Mouse (Mus musculus): ENCODE measurements around the gene Arhgap29.

Arhgap29 gene

DNA sequence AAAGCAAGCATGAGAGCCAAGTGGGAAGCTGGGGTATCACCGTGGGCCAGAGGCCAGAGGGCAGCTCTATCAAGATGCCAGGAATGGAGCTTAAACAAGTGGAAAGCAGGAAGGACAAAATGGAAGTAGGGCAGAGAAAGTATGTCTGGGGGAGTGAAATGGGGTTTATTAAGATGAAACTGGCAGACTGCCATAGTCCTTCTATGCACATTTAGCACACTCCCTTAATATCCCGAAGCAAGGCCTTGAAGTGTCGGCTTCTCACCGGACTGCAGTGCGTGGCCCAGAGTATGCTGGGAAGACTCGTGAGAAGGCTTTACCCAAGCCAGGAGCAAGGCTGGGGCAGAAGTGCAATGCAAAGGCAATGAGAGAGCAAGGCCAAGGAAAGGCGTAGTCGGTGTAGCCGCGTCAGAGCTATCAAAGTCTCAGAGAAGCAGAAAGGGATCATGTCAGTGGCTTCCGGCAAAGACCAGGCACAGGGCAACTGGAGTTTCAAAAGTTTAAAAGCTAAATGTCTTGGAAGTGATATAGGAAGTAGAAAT, 11.1 kb upstream of the Arhgap29 start:
- DNase-seq (ENCODE audit: low read depth, low spot score), result no peak

- DNase-seq (ENCODE audit: low read depth, low spot score), result no peak
Measured at GRCm38 (mm10) chr3:121945957-121946356, 6.4 kb upstream of the Arhgap29 start.

- DNase-seq (ENCODE audit: low read depth, low spot score), result no peak
Measured at GRCm38 (mm10) chr3:121946765-121947164, 5.6 kb upstream of the Arhgap29 start.

- no peak for DNase-seq (ENCODE audit: low read depth, low spot score)
Measured at GRCm38 (mm10) chr3:121950139-121950538, 2.2 kb upstream of the Arhgap29 start.

DNA sequence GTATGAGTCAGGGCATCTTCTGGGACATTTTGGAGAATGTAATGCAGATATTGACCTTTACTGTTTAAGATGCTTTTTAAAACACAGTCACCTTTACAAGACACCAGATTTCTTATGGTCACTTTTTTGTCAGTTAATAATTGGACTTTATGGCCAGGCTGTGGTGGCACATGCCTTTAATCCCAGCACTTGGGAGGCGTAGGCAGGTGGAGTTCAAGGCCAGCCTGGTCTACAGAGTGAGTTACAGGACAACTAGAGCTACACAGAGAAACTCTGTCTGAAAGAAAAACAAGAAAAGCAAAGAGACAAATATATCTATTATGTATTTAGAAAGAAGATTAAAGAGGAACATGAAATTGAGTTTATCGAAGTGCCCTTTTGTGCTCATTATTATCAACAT, 1.2 kb upstream of the Arhgap29 start:
- no peak for DNase-seq (ENCODE audit: low read depth, low spot score)

- DNase-seq (ENCODE audit: low read depth, low spot score), result no peak
Measured at GRCm38 (mm10) chr3:121953049-121953432, 700 bp downstream of the Arhgap29 start.

DNA sequence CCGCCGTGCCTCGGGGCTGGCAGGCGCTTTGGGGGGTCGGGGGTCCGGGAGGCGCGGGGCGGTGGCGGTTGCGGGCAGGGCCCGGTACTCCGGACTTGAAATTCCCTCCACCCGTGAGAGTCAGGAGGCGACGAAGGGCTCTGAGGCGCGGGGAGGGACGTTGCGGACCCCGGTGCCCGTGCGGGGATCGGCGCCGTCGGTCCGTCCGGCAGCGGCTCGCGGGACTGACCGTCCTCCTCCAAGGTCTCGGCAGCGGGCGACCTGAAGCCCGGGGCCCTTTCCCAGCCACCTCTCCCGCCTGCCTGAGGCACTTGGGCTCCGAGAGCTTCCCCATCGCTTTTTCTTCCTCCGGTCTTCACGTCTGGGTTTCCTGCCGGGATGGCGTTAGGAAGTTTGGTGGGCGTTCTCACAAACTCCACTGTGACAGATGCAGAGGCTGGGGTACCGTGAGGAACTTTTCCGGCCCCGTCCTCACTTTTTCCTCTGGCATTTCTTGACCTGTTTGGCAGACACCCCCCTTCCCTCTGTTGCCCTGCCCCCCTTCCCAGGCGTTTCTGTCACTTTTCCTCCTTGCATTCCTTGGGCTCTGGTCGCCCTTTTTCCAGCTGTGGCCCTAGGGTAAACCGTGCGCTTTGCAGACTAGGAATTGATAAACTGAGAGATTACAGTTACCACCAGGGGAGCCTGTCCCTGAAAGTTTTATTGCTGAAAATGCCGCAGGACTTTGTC, 1.3 kb downstream of the Arhgap29 start:
- DNase-seq (ENCODE audit: low read depth, low spot score), result no peak

- no peak for DNase-seq (ENCODE audit: low read depth, low spot score)
Measured at GRCm38 (mm10) chr3:121954421-121954820, 2.1 kb downstream of the Arhgap29 start.

DNA sequence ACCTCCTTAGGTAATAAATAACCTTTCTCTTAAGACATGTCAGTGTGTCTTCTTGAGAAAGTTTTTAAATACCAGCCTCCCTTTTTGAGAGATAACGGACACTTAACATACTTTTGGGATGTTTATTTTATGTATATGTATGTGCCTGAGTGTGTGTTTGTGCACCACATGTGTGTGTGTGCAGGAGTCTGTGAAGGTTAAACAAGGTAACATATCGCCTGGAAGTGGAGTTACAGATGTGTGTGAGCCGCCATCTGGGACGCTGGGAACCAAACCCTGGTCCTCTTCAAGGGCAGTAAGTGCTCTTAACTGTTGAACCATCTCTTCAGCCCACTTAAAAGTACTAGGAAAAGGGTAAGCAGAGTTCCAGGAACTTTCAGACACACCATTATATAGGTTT, 3.2 kb downstream of the Arhgap29 start:
- no peak for DNase-seq (ENCODE audit: low read depth, low spot score)

GRCm38 (mm10) chr3:121956789-121957188, 4.4 kb downstream of the Arhgap29 start:
- DNase-seq (ENCODE audit: low read depth, low spot score), result no peak

DNA sequence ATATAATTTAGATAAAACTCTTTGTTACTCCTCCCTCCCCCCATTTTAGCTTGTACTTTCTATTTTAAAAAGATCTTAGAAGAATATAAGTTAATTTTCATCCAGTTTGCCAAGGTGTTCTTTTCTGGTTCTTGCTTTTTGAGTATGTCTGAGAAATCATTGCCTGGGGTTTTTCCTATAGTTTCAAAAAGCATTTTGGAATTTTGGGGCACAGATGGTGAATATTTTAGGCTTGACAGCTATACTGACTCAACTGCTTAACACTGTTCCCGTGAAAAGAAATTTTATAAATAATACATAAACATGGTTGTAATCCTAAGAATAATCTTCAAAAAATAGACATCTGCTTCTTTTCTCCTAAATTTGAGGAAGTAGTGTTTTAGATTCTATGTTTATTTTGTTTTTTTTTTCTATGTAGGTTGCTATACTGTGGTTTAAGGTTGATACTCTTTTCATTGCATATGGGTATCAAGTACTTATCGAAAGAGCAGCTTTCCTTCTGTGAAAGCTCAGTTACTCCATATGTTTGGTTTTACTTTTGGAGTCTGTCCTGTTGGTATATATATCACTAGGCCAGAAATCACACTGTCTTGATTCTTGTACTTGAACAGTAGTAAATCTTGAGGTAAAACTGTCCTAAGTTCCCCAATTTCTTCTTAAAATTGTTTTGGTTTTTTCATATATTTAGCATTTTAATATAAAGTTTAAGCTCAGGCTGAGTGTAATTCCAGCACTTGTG, 5.4 kb downstream of the Arhgap29 start:
- no peak for DNase-seq (ENCODE audit: low read depth, low spot score)

- DNase-seq (ENCODE audit: low read depth, low spot score), result peak; percentile 89
Measured at GRCm38 (mm10) chr3:121964173-121964572, 11.8 kb downstream of the Arhgap29 start.

- DNase-seq (ENCODE audit: low read depth, low spot score), result peak; percentile 91
Measured at GRCm38 (mm10) chr3:121967681-121968476, 15.5 kb downstream of the Arhgap29 start.

DNA sequence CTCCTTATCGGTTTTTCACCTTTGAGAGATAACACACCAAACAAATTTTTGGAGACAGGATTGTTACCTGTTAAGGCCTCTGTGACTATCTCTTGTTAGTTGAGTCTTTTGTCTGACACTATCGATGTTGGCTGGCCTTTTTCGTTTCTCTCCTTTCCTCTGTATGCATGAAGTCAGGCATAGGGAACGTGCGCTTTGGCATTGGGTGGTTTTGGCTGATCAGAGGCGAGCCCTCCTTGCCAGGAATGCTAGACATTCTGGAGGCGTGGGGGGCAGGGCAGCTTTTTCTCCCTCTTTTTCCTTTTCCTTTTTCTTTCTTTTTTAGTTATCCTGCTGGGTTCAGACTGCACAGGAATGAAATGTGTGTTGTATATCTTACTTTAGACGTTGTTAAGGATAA, 16.3 kb downstream of the Arhgap29 start:
- peak; percentile 80 for DNase-seq (ENCODE audit: low read depth, low spot score)

- no peak for DNase-seq (ENCODE audit: low read depth, low spot score)
Measured at GRCm38 (mm10) chr3:121969451-121969850, 17.1 kb downstream of the Arhgap29 start.

DNA sequence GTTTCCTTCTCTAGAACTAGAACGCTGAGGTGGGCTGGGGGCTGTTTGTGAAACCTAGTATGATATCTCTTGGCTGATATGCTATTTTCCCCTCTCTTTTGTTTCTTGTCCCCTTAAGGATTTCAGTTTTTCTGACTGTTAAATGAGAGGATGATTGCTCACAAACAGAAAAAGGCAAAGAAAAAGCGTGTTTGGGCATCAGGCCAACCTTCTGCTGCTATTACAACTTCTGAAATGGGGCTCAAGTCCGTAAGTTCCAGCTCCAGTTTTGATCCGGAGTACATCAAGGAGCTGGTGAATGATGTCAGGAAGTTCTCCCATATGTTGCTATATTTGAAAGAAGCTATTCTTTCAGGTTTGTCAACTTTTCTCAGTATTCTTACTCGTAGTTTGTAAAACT, 21.4 kb downstream of the Arhgap29 start:
- no peak for DNase-seq (ENCODE audit: low read depth, low spot score)

GRCm38 (mm10) chr3:121975381-121975780, 23.0 kb downstream of the Arhgap29 start:
- no peak for DNase-seq (ENCODE audit: low read depth, low spot score)

DNA sequence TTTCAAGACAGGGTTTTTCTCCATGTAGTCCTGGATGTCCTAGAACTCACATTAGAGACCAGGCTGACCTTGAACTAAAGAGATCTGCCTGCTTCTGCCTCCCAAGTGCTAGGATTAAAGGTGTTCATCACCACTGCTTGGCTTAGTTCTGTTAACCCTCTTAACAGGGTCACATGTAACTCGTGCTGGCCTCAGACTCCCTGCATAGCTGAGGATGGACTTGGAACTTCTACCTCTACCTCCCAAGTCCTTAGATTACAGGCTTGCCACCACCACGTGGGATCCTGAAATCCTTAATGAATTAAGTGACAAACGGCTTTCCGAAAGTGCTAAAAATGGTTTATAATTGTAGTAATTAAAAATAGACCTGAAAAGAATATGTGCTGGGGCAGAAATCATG, 29.0 kb downstream of the Arhgap29 start:
- DNase-seq (ENCODE audit: low read depth, low spot score), result no peak

DNA sequence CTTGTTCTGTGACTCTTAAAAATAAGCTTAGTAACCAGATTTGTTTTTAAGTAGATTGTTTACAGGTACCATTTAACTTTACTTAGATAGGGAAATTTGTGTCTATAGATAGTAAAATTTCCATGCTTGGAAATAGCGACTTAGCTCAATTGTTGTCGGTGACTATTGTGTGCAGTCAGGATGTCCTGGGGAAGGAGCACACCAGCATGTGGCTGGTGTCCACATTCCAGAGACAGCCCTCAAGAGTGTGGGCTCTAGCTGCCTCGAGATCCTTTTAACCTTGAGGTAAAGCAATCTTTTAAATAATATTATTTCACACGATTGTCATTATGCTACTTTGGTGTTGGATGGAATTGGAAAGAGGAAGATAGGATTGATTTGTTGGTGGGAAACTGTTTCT, 30.1 kb downstream of the Arhgap29 start:
- DNase-seq (ENCODE audit: low read depth, low spot score), result no peak

- peak; percentile 69 for DNase-seq (ENCODE audit: low read depth, low spot score)
Measured at GRCm38 (mm10) chr3:121995125-121995524, 42.8 kb downstream of the Arhgap29 start.

GRCm38 (mm10) chr3:121999934-122000333, 47.6 kb downstream of the Arhgap29 start:
- no peak for DNase-seq (ENCODE audit: low read depth, low spot score)

DNA sequence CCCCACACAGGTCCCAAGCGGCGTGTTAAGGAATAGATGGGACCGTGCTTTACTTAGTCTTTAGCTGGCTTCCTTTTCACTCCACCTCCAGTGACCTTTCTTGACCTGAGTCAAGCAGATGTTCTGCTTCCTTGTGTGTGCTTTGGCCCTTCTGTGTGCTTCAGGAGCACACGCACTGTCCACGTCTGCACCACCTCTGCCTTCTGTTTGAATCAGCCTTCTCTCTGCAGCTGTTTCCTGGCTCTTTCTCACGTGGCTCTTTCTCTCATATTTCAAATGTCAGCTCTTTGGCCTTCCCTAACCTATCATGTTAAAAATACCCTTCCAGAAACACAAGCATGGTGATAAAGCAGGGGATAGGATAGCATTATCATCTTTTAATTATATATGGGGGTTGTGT, 49.2 kb downstream of the Arhgap29 start:
- no peak for DNase-seq (ENCODE audit: low read depth, low spot score)

Data from 3T3-L1 (cell line).